Mouse (Mus musculus): ENCODE data around the gene Ogdh.

- TF ChIP-seq FLI1 (IDR thresholded peaks at IDR 0.05; ENCODE audit: low read length) (no peak), GATA1 (IDR thresholded peaks at IDR 0.05; ENCODE audit: borderline replicate concordance, low read length) (no peak)
These were observed 550 bp upstream of the Ogdh start for GRCm38 (mm10) chr11:6290883-6291282.
